Mouse (Mus musculus): ENCODE results near the gene Tnrc6b.
A peak's percentile ranks its signal among the peaks of the same experiment; 100 is the strongest.

Gene Tnrc6b

GRCm38 (mm10) chr15:80981176-80981575 is 270.1 kb downstream of the Tnrc6b start:
- DNase-seq = no peak

GRCm38 (mm10) chr15:80983264-80983663 is 272.2 kb downstream of the Tnrc6b start:
- DNase-seq = no peak

DNA sequence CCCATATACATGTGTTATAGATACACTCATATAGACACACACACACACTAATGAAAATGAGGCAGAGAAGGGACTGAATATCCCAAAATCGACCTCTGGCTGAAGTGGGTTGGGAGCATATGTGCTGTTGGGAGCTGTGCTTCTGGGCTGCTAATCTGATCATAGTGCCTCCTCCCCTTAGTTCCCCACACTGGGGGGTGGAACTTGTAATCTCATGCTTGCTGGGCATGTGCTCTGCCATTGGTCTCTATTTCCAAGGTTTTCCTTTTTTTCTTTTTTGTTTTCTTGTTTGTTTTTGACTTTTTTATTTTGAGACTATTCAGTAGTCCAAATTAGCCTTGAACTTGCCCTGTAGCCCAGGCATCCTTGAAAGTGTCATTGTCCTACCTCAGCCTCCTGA is 277.2 kb downstream of the Tnrc6b start:
- no peak for DNase-seq

DNA sequence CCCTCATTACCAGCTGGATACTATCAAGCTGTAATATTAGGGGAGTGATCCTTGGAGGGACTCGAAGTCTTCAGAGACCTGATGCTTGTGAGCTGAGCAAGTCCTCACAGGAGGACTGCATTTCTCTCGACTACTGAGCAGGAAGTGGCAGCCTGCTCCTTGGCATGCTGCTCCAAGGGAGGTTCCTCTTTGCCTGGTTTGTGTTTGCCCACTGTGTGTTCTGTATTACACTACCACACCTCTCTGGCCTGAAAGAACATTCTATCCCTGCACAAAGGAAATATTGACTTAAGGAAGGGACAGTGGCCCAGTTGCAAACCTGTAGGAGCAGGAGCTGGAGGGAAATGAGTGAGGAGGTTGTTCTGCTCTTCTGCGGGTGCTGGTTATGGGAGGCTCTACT is 278.6 kb downstream of the Tnrc6b start:
- peak; percentile 85 for DNase-seq
